Mouse (Mus musculus) cerebellum, postnatal 14 days (tissue): ENCODE results near the gene Pdpk1.

Experiments
- DNase-seq, 2 experiments: peaks; one replicate each; pipeline ENCODE4 v3.0.0; 2021; ENCODE audit warnings: mixed read lengths in 2 of 2

Gene Pdpk1

DNA sequence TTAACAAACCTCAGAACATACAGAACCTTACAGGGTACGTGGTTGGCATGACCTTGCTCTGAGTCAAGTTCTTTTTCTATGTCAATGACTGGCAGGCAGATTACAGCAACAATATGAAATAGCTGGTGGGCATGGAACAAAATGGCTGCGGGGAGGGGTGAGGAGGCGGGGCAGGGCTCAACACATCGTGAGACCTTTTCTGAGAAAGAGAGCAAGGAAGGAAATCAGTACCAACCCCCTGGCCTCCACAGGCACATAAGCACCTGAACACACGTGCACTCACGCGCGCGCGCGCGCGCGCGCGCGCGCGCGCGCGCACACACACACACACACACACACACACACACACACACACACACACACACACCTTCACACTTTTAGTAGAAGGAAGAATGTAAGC is 120.2 kb downstream of the Pdpk1 start:
- DNase-seq = no peak

- DNase-seq = no peak
Observed at GRCm38 (mm10) chr17:24029477-24029876, 121.2 kb downstream of the Pdpk1 start.
